Mouse (Mus musculus): ENCODE measurements around the gene Hist1h1c. TPM values are rescaled to one million over a fixed set of nuclear protein-coding genes. Genes with fewer than 3 reads are reported as not detected.
"Not testable (repeated sequence)": the region's sequence is repeated elsewhere in the genome, so short reads cannot be mapped to it uniquely, and the experiment has no call there.

Gene Hist1h1c
- polyA plus RNA-seq, 1 experiment from 2014 or later = 8.3 TPM

- ATAC-seq (ENCODE audit: low FRiP score) (no peak), DNase-seq (ENCODE audit: low spot score) (no peak)
- 0 out of 2 replicates have a peak overlapping the region, but pooled peaks have one; percentile 37 for H3K9ac ChIP-seq
- peaks cover 26% of the 10 kb centered on the region for H3K4me1 ChIP-seq (replicated peaks; ENCODE audit: control insufficient read depth, insufficient read depth, low read length)
- peak overlapping the region; percentile 49 for H3K4me3 ChIP-seq (replicated peaks; ENCODE audit: low read length)
- no peaks in the 10 kb centered on the region for H3K36me3 ChIP-seq (replicated peaks; ENCODE audit: control insufficient read depth, insufficient read depth)
- no peaks in the 10 kb centered on the region for H3K9me3 ChIP-seq (ENCODE audit: control insufficient read depth, low read length)
- peak overlapping the region; percentile 87 for H3K27ac ChIP-seq
- H3K4me2 ChIP-seq (replicated peaks) = peak overlapping the region; percentile 90
- no peaks in the 10 kb centered on the region for H3K27me3 ChIP-seq (ENCODE audit: control insufficient read depth, insufficient read depth, low read length)
- WGBS = under 1% methylated on average over 10 of the region's 10 CpGs
Measured at GRCm38 (mm10) chr13:23763242-23763585, 24.6 kb downstream of the Hist1h1c start.

- Histone ChIP-seq H3K27me3 (ENCODE audit: control insufficient read depth, insufficient read depth, low read length) (no peaks in the 10 kb centered on the region), H3K4me1 (replicated peaks; ENCODE audit: control insufficient read depth, insufficient read depth, low read length) (peaks cover 26% of the 10 kb centered on the region), H3K36me3 (replicated peaks; ENCODE audit: control insufficient read depth, insufficient read depth) (no peaks in the 10 kb centered on the region), H3K27ac (peak within 1 kb of the TSS; percentile 87), H3K9ac (peak within 1 kb of the TSS; percentile 68), H3K4me2 (replicated peaks) (peak within 1 kb of the TSS; percentile 90), H3K4me3 (replicated peaks; ENCODE audit: low read length) (peak within 1 kb of the TSS; percentile 49), H3K9me3 (ENCODE audit: control insufficient read depth, low read length) (no peaks in the 10 kb centered on the region)
- peak; percentile 87 for DNase-seq (ENCODE audit: low spot score)
- ATAC-seq (ENCODE audit: low FRiP score) = peak; percentile 81
- 2% methylated on average over 34 of the region's 34 CpGs for WGBS
Measured at GRCm38 (mm10) chr13:23763586-23764323, 25.1 kb downstream of the Hist1h1c start, which contains the start of gene Hist1h1a. Hist1h1a (plus strand) TSS chr13:23763666.

GRCm38 (mm10) chr13:23764324-23765171 lies 25.9 kb downstream of the Hist1h1c start:
- ATAC-seq (ENCODE audit: low FRiP score) (no peak), DNase-seq (ENCODE audit: low spot score) (no peak)
- Histone ChIP-seq H3K9me3 (ENCODE audit: control insufficient read depth, low read length) (no peaks in the 10 kb centered on the region), H3K4me2 (replicated peaks) (peak overlapping the region; percentile 90), H3K4me1 (replicated peaks; ENCODE audit: control insufficient read depth, insufficient read depth, low read length) (peaks cover 26% of the 10 kb centered on the region), H3K27me3 (ENCODE audit: control insufficient read depth, insufficient read depth, low read length) (no peaks in the 10 kb centered on the region), H3K4me3 (replicated peaks; ENCODE audit: low read length) (peak overlapping the region; percentile 49), H3K27ac (peak overlapping the region; percentile 87; the same call in 1 of the 2 replicates), H3K36me3 (replicated peaks; ENCODE audit: control insufficient read depth, insufficient read depth) (no peaks in the 10 kb centered on the region), H3K9ac (peak overlapping the region; percentile 68; the same call in 1 of the 2 replicates)
- WGBS = 40% methylated on average over 12 of the region's 12 CpGs

- no peaks in the 10 kb centered on the region for H3K36me3 ChIP-seq (replicated peaks; ENCODE audit: control insufficient read depth, insufficient read depth)
- DNase-seq (ENCODE audit: low spot score) (no peak), ATAC-seq (ENCODE audit: low FRiP score) (no peak)
- H3K27me3 ChIP-seq (ENCODE audit: control insufficient read depth, insufficient read depth, low read length) = no peaks in the 10 kb centered on the region
- H3K27ac ChIP-seq = no peak overlapping the region
- H3K9me3 ChIP-seq (ENCODE audit: control insufficient read depth, low read length) = no peaks in the 10 kb centered on the region
- no peak overlapping the region for H3K4me2 ChIP-seq (replicated peaks)
- WGBS = 81% methylated on average over 1 of the region's 1 CpGs
- H3K4me1 ChIP-seq (replicated peaks; ENCODE audit: control insufficient read depth, insufficient read depth, low read length) = peaks cover 22% of the 10 kb centered on the region
- H3K9ac ChIP-seq = no peak overlapping the region
- no peak overlapping the region for H3K4me3 ChIP-seq (replicated peaks; ENCODE audit: low read length)
Measured at GRCm38 (mm10) chr13:23765172-23765513, 26.5 kb downstream of the Hist1h1c start.

GRCm38 (mm10) chr13:23766772-23767171 lies 28.2 kb downstream of the Hist1h1c start:
- Histone ChIP-seq H3K4me3 (replicated peaks; ENCODE audit: low read length) (no peak overlapping the region), H3K9me3 (ENCODE audit: control insufficient read depth, low read length) (no peaks in the 10 kb centered on the region), H3K4me2 (replicated peaks) (no peak overlapping the region), H3K27me3 (ENCODE audit: control insufficient read depth, insufficient read depth, low read length) (no peaks in the 10 kb centered on the region), H3K4me1 (replicated peaks; ENCODE audit: control insufficient read depth, insufficient read depth, low read length) (peaks cover 14% of the 10 kb centered on the region; the same call in 1 of the 2 replicates), H3K36me3 (replicated peaks; ENCODE audit: control insufficient read depth, insufficient read depth) (no peaks in the 10 kb centered on the region), H3K27ac (no peak overlapping the region), H3K9ac (no peak overlapping the region)
- ATAC-seq (ENCODE audit: low FRiP score) (no peak), DNase-seq (ENCODE audit: low spot score) (no peak)

GRCm38 (mm10) chr13:23768834-23769397 lies 30.3 kb downstream of the Hist1h1c start:
- no peak overlapping the region for H3K4me2 ChIP-seq (replicated peaks)
- ATAC-seq (ENCODE audit: low FRiP score) = no peak
- 52% methylated on average over 5 of the region's 5 CpGs for WGBS
- no peaks in the 10 kb centered on the region for H3K27me3 ChIP-seq (ENCODE audit: control insufficient read depth, insufficient read depth, low read length)
- no peaks in the 10 kb centered on the region for H3K9me3 ChIP-seq (ENCODE audit: control insufficient read depth, low read length)
- no peak overlapping the region for H3K9ac ChIP-seq
- H3K4me1 ChIP-seq (replicated peaks; ENCODE audit: control insufficient read depth, insufficient read depth, low read length) = peaks cover 6% of the 10 kb centered on the region; the same call in 1 of the 2 replicates
- H3K36me3 ChIP-seq (replicated peaks; ENCODE audit: control insufficient read depth, insufficient read depth) = no peaks in the 10 kb centered on the region
- H3K27ac ChIP-seq = no peak overlapping the region
- H3K4me3 ChIP-seq (replicated peaks; ENCODE audit: low read length) = no peak overlapping the region
- no peak for DNase-seq (ENCODE audit: low spot score)

- 89% methylated on average over 2 of the region's 2 CpGs for WGBS
- not testable (repeated sequence) for H3K9me3 ChIP-seq (ENCODE audit: control insufficient read depth, low read length); H3K27ac ChIP-seq; H3K4me3 ChIP-seq (replicated peaks; ENCODE audit: low read length); H3K36me3 ChIP-seq (replicated peaks; ENCODE audit: control insufficient read depth, insufficient read depth); DNase-seq (ENCODE audit: low spot score); ATAC-seq (ENCODE audit: low FRiP score); H3K4me1 ChIP-seq (replicated peaks; ENCODE audit: control insufficient read depth, insufficient read depth, low read length); H3K27me3 ChIP-seq (ENCODE audit: control insufficient read depth, insufficient read depth, low read length); H3K9ac ChIP-seq; H3K4me2 ChIP-seq (replicated peaks)
Measured at GRCm38 (mm10) chr13:23769613-23770012, 31.0 kb downstream of the Hist1h1c start, which contains the start of gene Trim38. Trim38 (plus strand) TSS chr13:23769913.

GRCm38 (mm10) chr13:23772561-23773313 lies 34.1 kb downstream of the Hist1h1c start:
- no peak overlapping the region for H3K4me3 ChIP-seq (replicated peaks; ENCODE audit: low read length)
- H3K4me2 ChIP-seq (replicated peaks) = peak overlapping the region; percentile 31
- H3K27me3 ChIP-seq (ENCODE audit: control insufficient read depth, insufficient read depth, low read length) = no peaks in the 10 kb centered on the region
- no peaks in the 10 kb centered on the region; the same call in 1 of the 2 replicates for H3K4me1 ChIP-seq (replicated peaks; ENCODE audit: control insufficient read depth, insufficient read depth, low read length)
- H3K9ac ChIP-seq = no peak overlapping the region
- ATAC-seq (ENCODE audit: low FRiP score) (peak; percentile 87), DNase-seq (ENCODE audit: low spot score) (peak; percentile 42)
- H3K27ac ChIP-seq = no peak overlapping the region
- H3K9me3 ChIP-seq (ENCODE audit: control insufficient read depth, low read length) = no peaks in the 10 kb centered on the region
- WGBS = 23% methylated on average over 21 of the region's 21 CpGs
- H3K36me3 ChIP-seq (replicated peaks; ENCODE audit: control insufficient read depth, insufficient read depth) = no peaks in the 10 kb centered on the region

All from hindbrain, embryonic 14.5 days (tissue).